Mouse (Mus musculus): Measurements from ENCODE around the gene Ttll11.

- no peak for TF ChIP-seq CTCF (IDR thresholded peaks at IDR 0.05; ENCODE audit: low read depth, low read length)
- no peak for TF ChIP-seq POLR2A (IDR thresholded peaks at IDR 0.05; ENCODE audit: borderline replicate concordance, low read depth, low read length)
Observed at GRCm38 (mm10) chr2:35849632-35850230, 130.0 kb downstream of the Ttll11 start.

Measured in bone marrow macrophage, adult 2 months (primary cell).